Mouse (Mus musculus) adrenal gland, postnatal 25 days (tissue): ENCODE measurements around the gene Pik3cd. TPM values are rescaled to one million over a fixed set of nuclear protein-coding genes. Genes with fewer than 3 reads are reported as not detected.
"Not testable (repeated sequence)": the region's sequence is repeated elsewhere in the genome, so short reads cannot be mapped to it uniquely, and the experiment has no call there.

Source experiments
- DNase-seq: peaks from one replicate; pipeline ENCODE4 v3.0.0; 2021; ENCODE audit warnings: mixed read lengths
- total RNA-seq: library from RNA; stranded (reverse); gene quantifications from 2 replicates; pipeline ENCODE4 v1.2.3, GENCODE M21; 2021

Pik3cd gene
- total RNA-seq, 1 experiment from 2014 or later, result 4.4 TPM

GRCm38 (mm10) chr4:149650493-149651193, 51.7 kb downstream of the Pik3cd start:
- peak; percentile 89 for DNase-seq

- DNase-seq, result no peak
Observed at GRCm38 (mm10) chr4:149648031-149648805, 54.2 kb downstream of the Pik3cd start.

GRCm38 (mm10) chr4:149645761-149646160, 56.6 kb downstream of the Pik3cd start:
- DNase-seq, result no peak

DNA sequence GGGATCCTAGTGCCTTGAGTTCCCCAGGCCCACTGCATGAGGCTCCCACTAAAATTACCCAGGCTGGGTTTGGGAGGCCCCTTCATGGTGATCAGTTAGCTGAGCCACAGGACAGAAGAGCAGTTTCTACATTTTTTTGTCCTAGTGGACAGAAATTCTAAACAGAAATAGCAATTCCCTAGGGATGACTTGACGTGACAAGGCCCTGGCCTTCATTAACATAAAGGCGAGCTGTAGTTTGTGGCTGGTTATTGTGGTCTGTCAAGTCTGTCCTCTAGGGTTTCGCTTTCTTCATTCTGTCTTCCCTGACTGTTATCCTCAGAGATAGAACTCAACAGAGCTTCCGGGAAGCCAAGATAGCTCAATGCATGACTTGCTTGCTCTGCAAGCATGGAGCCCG, 60.4 kb downstream of the Pik3cd start:
- no peak for DNase-seq

DNA sequence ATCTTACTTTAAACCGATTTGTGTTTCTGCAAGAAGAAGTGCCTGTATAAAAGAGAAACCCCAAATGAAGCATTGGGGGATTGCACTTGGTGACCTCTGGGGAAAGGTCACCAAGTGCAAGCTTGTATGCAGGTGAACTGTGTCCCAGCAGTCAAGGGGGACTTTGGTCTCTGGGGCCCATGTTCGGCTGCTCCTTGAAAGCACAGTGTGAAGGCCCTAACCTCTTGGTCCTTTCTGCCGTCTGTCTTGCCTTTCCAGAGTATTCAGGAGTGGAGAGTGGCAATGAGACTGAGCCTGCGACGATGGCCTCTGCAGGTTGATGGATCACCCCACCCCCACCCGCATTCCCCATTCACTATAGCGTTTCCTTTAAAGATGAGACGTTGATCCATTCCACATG, 61.0 kb downstream of the Pik3cd start:
- DNase-seq, result no peak

GRCm38 (mm10) chr4:149640831-149641230, 61.5 kb downstream of the Pik3cd start:
- no peak for DNase-seq

DNA sequence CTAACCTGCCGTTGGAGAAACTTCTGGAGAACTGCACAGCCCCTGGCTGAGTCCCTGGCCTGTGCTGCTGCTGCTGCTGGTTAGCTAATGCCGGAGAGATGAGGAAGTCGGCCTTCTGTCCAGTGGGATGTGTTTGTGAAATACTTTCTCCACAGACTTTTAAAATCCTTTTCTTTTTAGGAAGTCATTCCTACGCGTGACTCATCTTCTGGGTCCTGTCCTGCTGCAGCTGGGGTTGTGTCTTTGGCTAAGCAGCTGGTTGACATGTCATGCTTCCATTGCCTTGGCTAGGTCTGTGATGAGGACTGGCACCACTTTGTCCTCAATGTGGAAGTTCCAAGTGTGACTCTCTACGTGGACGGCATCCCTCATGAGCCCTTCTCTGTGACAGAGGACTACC, 64.4 kb downstream of the Pik3cd start:
- DNase-seq, result no peak

GRCm38 (mm10) chr4:149635915-149636415, 66.4 kb downstream of the Pik3cd start:
- DNase-seq, result no peak

DNA sequence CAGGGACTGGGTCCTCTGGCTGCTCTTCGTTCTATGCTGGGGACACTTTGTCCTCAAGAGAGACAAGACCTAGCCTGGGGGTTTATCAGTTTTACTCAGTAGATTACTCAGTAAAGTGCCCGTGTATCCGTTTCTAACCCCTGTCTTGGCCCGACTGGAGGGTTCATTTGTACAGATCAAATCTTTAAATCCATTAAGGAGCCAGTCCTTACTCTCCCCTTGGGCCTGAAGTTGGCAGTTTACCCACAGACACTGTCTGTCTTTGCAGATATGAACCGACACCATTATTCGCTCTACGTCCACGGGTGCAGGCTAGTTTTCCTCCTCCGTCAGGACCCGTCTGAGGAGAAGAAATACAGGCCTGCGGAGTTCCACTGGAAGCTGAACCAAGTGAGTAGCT, 67.4 kb downstream of the Pik3cd start:
- no peak for DNase-seq

DNA sequence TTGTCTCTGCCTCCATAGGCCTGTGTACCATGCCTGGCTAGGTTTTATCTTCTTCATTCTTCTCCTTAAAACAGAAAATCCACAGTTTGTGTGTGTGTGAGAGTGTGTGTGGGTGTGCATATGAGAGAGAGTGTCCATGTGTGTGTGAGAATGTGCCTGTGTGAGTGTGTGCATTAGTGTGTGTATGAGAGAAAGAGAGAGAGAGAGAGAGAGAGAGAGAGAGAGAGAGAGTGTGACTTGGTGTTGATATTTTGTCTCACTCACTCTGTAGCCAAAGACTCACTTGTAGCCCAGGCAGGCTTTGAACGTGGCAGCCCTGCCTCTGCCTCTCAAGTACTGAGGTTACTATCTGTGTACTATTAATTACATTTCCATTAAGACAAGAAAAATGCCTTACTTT, 68.2 kb downstream of the Pik3cd start:
- DNase-seq, result no peak

DNA sequence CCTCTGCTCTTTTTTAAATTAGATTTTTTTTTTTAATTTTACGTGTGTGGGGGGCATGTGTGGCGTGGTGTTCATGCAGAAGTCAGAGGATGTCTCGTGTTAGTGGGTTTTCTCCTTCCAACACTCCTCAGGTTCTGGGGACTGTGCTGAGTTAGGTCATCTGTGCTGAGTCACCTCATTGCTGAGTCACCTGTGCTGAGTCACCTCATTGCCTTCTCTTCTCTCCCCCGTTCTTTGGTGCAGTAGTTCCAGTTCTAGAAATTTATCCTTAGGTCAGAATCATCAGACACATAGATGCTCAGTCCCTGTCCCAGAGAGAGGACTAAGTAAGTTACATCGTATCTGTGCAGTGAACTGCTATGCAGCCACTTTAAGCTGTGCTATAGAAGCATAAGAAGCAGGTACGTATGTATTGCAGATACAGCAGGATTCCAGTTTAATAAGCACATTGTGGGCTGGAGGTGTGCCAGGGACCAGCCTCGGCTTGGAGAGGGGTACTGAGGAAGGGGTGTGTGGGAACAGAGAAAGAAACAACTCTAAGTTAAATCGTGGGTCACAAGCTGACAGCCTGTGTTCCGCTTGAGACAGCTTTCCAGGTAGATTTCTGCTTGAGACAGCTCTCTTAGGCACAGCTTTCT, 69.6 kb downstream of the Pik3cd start:
- DNase-seq, result peak; percentile 66

DNA sequence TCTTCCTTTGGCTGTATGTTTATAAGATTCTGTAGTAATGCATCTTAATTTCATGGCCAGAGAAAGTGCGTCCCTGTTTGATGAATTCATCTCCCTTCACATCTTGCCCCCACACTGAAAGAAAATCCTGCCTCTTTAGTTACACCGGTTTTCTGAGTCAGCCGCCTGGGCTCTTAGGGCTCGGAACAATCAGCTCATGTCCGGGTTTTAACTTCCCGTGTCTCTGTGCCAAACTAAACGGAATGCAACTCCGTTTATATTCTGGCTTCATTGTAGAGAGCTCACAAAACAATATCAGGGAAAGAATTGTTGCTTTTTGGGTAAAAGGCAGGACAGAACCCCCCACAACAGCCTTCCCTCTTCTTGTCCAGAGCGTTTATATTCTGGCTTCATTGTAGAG, 73.6 kb downstream of the Pik3cd start:
- DNase-seq, result no peak

DNA sequence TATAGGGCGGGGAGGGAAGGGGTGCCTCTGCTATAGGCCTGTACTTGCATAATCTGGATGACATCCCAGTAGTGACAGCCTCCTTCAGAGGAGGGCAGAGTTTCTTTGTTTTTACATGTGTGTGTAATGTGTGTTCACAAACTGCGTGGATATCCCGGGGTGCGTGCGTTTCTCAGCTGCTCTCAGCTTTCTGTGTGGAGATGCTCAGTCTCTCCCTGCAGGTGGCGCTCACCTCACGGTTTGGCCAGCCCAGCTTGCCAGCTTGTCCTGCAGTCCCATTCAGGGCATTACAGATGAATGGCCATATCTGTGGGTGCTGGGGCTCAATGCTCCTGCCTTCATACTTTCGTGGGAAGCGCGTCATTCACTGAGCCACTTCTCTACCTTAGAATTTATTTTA, 74.0 kb downstream of the Pik3cd start:
- DNase-seq, result peak; percentile 50

DNA sequence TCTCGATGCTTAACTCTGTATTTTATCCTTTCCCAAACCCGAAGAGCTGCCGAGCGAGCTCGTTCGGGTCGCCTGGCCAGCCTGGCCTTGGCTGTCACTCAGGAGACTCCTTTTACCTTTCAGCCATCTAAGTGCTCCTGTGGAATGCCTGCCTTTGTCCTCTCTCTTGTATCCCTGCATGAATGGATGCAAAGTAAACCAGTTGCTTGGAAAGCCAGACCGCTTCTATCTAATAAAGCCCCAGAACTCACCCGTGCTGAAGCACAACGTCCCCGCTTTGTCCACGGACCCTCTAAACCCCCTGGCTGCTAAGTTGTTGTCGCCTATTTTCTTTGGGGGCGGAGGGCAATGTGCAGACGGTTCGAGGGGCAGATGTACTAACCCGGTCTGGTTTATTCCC, 75.6 kb downstream of the Pik3cd start:
- DNase-seq, result no peak

DNA sequence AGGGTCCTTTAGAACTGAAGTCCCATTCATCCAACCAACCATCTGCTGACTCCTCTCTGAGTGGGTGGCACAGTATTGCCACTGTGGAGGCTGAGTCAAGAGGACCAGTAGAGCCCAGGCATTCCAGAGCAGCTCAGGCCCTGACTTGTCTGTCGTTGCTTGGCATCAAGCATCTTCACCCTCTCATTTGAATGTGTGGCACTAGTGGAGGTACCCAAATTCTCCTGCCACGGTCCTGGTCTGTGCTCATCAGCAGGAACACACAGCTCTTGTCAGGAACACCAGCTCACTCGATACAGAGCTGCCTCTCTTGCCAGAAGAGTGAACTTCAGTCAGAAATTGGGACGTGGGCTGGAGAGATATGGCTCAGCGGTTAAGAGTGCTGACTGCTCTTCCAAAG, 78.7 kb downstream of the Pik3cd start:
- no peak for DNase-seq

DNA sequence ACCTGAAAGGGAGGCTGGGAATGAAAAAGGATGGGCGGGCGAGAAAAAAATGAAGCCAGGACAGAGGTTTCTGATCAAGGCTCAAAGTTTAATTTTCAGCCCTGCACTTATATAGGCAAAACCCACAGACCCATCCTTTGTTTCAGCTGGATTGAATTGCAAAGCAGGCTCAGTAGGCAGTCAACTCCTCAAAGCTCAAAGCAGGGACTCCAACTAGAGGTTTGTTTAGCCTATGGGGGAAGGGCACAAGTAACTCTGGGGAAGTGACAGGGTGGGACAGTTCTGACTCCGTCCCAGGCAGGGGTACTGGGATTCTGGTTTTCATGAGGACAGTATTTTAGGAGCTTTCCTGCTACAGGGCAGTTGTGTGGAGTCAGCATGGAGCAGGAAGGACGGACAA, 81.1 kb downstream of the Pik3cd start:
- DNase-seq, result no peak

DNA sequence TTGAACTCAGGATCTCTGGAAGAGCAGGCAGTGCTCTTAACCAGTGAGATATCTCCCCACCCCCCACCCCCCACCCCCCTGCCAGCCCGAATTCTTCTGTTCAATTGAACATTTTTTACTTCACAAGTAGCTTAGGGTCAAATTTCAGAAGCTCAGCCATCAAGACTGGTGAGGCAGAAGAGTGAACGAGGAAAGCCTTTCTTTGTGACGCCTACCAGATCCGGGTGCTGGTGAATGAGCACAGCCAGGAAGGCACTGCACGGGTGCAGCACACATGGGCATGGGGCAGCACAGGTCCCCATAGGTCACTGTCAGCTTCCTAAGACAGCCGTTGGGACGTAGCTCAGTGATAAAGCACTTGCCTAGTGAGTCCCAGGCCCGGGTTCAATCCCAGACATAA, 82.4 kb downstream of the Pik3cd start:
- DNase-seq, result no peak

GRCm38 (mm10) chr4:149616999-149617398, 85.4 kb downstream of the Pik3cd start:
- DNase-seq, result not testable (repeated sequence)

DNA sequence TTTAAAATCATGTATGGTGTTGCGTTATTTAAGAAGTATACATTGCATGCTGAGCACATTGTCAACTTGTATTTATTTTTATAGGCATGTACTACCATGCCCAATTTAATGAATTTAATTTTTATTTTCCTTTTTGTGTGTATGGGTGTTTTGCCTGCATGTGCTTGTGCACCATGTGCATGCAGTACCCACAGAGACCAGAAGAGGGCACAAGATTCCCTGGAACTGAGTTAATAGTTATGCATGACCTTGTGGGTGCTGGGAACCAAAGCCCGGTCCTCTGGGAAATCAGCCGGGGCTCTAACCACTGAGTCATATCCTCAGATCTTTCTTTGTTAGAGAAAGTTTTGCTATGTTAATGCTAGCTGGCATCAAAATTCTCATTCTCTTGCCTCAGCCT, 87.5 kb downstream of the Pik3cd start:
- DNase-seq, result no peak

DNA sequence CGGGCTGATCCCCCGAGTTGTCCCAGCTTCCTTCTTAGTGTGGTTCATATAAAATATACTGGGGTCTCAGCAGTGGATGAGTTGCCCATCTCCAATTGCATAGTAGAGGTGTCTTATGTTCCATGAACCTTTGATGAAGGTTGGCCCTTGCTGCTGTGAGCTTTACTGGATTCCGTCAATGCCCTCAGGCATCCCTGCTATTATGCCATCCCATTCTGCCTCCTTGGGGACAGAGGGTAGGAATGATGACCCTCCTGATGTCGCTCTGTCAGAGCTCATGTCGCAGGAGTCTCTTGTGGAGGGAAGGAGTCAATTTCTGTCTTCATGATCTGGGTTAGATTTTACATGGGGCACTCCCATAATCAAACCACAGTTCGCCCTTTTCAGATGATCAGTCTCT, 88.9 kb downstream of the Pik3cd start:
- DNase-seq, result not testable (repeated sequence)

GRCm38 (mm10) chr4:149611376-149612044, 90.9 kb downstream of the Pik3cd start:
- peak; percentile 42 for DNase-seq

- DNase-seq, result peak; percentile 24
Observed at GRCm38 (mm10) chr4:149609256-149610025, 92.9 kb downstream of the Pik3cd start.
